In genomic region chr5:4326309-4327014, GRCm38 (mm10) we compare ENCODE assay signal across 14 mouse cellular contexts.
DNase-seq lines count a peak whose midpoint lies in the region; ATAC-seq and TF ChIP-seq lines count a peak whose summit lies in the region.
"Had no signal": no experiment of that assay in that cellular context is flagged by ENCODE, and none has a peak within 500 bp of the region (broad histone marks: within the 10 kb centered on the region; RNA-seq: fewer than 3 reads in every experiment).

No protein-coding gene starts in this region.

- H3K27ac ChIP-seq in heart, embryonic 15.5 days: peak overlapping the region; percentile 95
- peak overlapping the region; percentile 51 for H3K27ac ChIP-seq in lung, postnatal 0 days (ENCODE audit: low read length)
- peak overlapping the region; percentile 43; the same call in 1 of the 2 replicates for H3K27ac ChIP-seq in liver, embryonic 11.5 days (ENCODE audit: low read depth, low read length)
- H3K27ac ChIP-seq: hindbrain, embryonic 12.5 days had no signal

- DNase-seq in heart, adult 18-20 months: no peak
- DNase-seq in lung, postnatal 0 days (ENCODE audit: low spot score): peak; percentile 76
- no peak for DNase-seq in lung, postnatal 14 days
- no peak for DNase-seq in liver, embryonic 11.5 days (ENCODE audit: low spot score)
- no peak for DNase-seq in spleen, postnatal 14 days (ENCODE audit: low spot score in 2 of 2)
- DNase-seq: cerebellum, adult 11 months; cerebellum, postnatal 36 days; gastrocnemius, postnatal 25 days; kidney, adult 18-20 months; layer of hippocampus, adult 9-11 months had no signal

- peak; percentile 68 for TF ChIP-seq EP300 in lung, postnatal 0 days (IDR thresholded peaks at IDR 0.05)

- TF ChIP-seq CTCF in lung, postnatal 0 days (IDR thresholded peaks at IDR 0.05): no peak

- H3K27me3 ChIP-seq in heart, embryonic 15.5 days: no peaks in the 10 kb centered on the region
- no peaks in the 10 kb centered on the region for H3K27me3 ChIP-seq in lung, postnatal 0 days (replicated peaks; ENCODE audit: insufficient read depth, low read length)
- no peaks in the 10 kb centered on the region for H3K27me3 ChIP-seq in liver, embryonic 11.5 days (replicated peaks; ENCODE audit: control insufficient read depth, insufficient read depth, low read length)
- H3K27me3 ChIP-seq: hindbrain, embryonic 12.5 days had no signal

- WGBS in heart, embryonic 15.5 days: 18% methylated on average over 8 of the region's 8 CpGs
- 10% methylated on average over 8 of the region's 8 CpGs for WGBS in lung, postnatal 0 days
- 41% methylated on average over 8 of the region's 8 CpGs for WGBS in liver, embryonic 11.5 days

- no peak overlapping the region for H3K9ac ChIP-seq in heart, embryonic 15.5 days
- no peak overlapping the region for H3K9ac ChIP-seq in lung, postnatal 0 days (replicated peaks; ENCODE audit: low read depth)
- no peak overlapping the region for H3K9ac ChIP-seq in liver, embryonic 11.5 days (ENCODE audit: low read depth, low read length)
- H3K9ac ChIP-seq: hindbrain, embryonic 12.5 days had no signal

- no peaks in the 10 kb centered on the region for H3K9me3 ChIP-seq in heart, embryonic 15.5 days (replicated peaks)
- no peaks in the 10 kb centered on the region for H3K9me3 ChIP-seq in lung, postnatal 0 days (ENCODE audit: low read length)
- H3K9me3 ChIP-seq in liver, embryonic 11.5 days (ENCODE audit: control insufficient read depth, low read length): no peaks in the 10 kb centered on the region
- H3K9me3 ChIP-seq: hindbrain, embryonic 12.5 days had no signal

- peak overlapping the region; percentile 18; the same call in 1 of the 2 replicates for H3K4me2 ChIP-seq in heart, embryonic 15.5 days
- no peak overlapping the region; the same call in 1 of the 2 replicates for H3K4me2 ChIP-seq in lung, postnatal 0 days (replicated peaks; ENCODE audit: low read depth, low read length)
- H3K4me2 ChIP-seq in liver, embryonic 11.5 days: no peak overlapping the region
- H3K4me2 ChIP-seq: hindbrain, embryonic 12.5 days; midbrain, embryonic 11.5 days had no signal

- no peaks in the 10 kb centered on the region for H3K36me3 ChIP-seq in heart, embryonic 15.5 days
- no peaks in the 10 kb centered on the region for H3K36me3 ChIP-seq in lung, postnatal 0 days (ENCODE audit: insufficient read depth, low read length)
- no peaks in the 10 kb centered on the region for H3K36me3 ChIP-seq in liver, embryonic 11.5 days (ENCODE audit: control insufficient read depth, insufficient read depth, low read length)
- H3K36me3 ChIP-seq: hindbrain, embryonic 12.5 days had no signal

- peaks cover 20% of the 10 kb centered on the region for H3K4me1 ChIP-seq in heart, embryonic 15.5 days (replicated peaks)
- H3K4me1 ChIP-seq in lung, postnatal 0 days (ENCODE audit: insufficient read depth, low read depth, low read length): peaks cover 8% of the 10 kb centered on the region; the same call in 1 of the 2 replicates
- H3K4me1 ChIP-seq in liver, embryonic 11.5 days (replicated peaks; ENCODE audit: control insufficient read depth, insufficient read depth, low read length): peaks cover 4% of the 10 kb centered on the region; the same call in 1 of the 2 replicates
- H3K4me1 ChIP-seq: hindbrain, embryonic 12.5 days had no signal

- peak; percentile 61; the same call in 1 of the 2 replicates for ATAC-seq in heart, embryonic 15.5 days (replicated peaks; ENCODE audit: insufficient number of reproducible peaks, insufficient read depth, low FRiP score, low read depth)
- peak; percentile 67 for ATAC-seq in lung, postnatal 0 days
- peak; percentile 72 for ATAC-seq in liver, embryonic 11.5 days (replicated peaks; ENCODE audit: low FRiP score)
- no peak for ATAC-seq in inflammation-experienced regulatory T-cells, adult 6 months

- H3K4me3 ChIP-seq in heart, embryonic 15.5 days: no peak overlapping the region
- H3K4me3 ChIP-seq in lung, postnatal 0 days (ENCODE audit: low read depth, low read length): no peak overlapping the region
- no peak overlapping the region for H3K4me3 ChIP-seq in liver, embryonic 11.5 days (ENCODE audit: low read depth, low read length)
- H3K4me3 ChIP-seq: hindbrain, embryonic 12.5 days had no signal

Comparison
In these comparisons a context has a peak if more than half of its experiments do, and no peak if none do; other contexts are left out.
1. H3K27ac ChIP-seq: peak in every context shown above with its lines; median percentile 95 in heart, embryonic 15.5 days; 51 in lung, postnatal 0 days; 43 in liver, embryonic 11.5 days.